Mouse (Mus musculus) limb, embryonic 11.5 days (tissue): ENCODE data around the gene Fam114a2. TPM values are rescaled to one million over a fixed set of nuclear protein-coding genes. Genes with fewer than 3 reads are reported as not detected.

ENCODE experiments used
- ATAC-seq: fragments of 200-750 bp; cut with Nextera tagmentation; 2 replicates; pipeline ENCODE4 v1.8.0; 2017; ENCODE audit warnings: low read depth; ENCODE audit not compliant: insufficient number of reproducible peaks, low FRiP score, low TSS enrichment
- DNase-seq: peaks from one replicate; pipeline ENCODE4 v3.0.0-alpha.2; 2015; ENCODE audit warnings: low spot score
- H3K27ac ChIP-seq: fragments of 300-500 bp; sonication (generic); replicated peaks from 2 replicates; pipeline ENCODE4 v1.5.1; 2014; ENCODE audit warnings: low read depth, mild to moderate bottlenecking, low read length
- H3K27me3 ChIP-seq: fragments of 300-500 bp; sonication (generic); 2 replicates; pipeline ENCODE4 v1.6.1; 2014; ENCODE audit warnings: mild to moderate bottlenecking, low read length, mixed read lengths; ENCODE audit not compliant: control insufficient read depth, insufficient read depth
- H3K36me3 ChIP-seq: fragments of 300-500 bp; sonication (generic); 2 replicates; pipeline ENCODE4 v1.6.1; 2014; ENCODE audit warnings: mild to moderate bottlenecking, low read length, moderate library complexity, mixed read lengths; ENCODE audit not compliant: control insufficient read depth, insufficient read depth
- H3K4me1 ChIP-seq: fragments of 300-500 bp; sonication (generic); 2 replicates; pipeline ENCODE4 v1.6.1; 2014; ENCODE audit warnings: low read length, mixed read lengths; ENCODE audit not compliant: control insufficient read depth, insufficient read depth
- H3K4me2 ChIP-seq: fragments of 300-500 bp; sonication (generic); 2 replicates; pipeline ENCODE4 v1.6.1; 2014; ENCODE audit warnings: low read depth, mild to moderate bottlenecking, moderate library complexity; ENCODE audit not compliant: severe bottlenecking
- H3K4me3 ChIP-seq: fragments of 300-500 bp; sonication (generic); 2 replicates; pipeline ENCODE4 v1.5.1; 2014; ENCODE audit warnings: low read depth, low read length
- H3K9ac ChIP-seq: fragments of 300-500 bp; sonication (generic); 2 replicates; pipeline ENCODE4 v1.6.1; 2014; ENCODE audit warnings: mild to moderate bottlenecking, low read length
- H3K9me3 ChIP-seq: fragments of 300-500 bp; sonication (generic); 2 replicates; pipeline ENCODE4 v1.6.1; 2016; ENCODE audit warnings: low read length; ENCODE audit not compliant: control insufficient read depth
- WGBS: fragments of 180-500 bp; shearing (Covaris S2); extraction: QIAGEN DNeasy Blood & Tissue Kit; methylation state at CpG from one replicate; pipeline ENCODE4 v1.1.7; 2014; 5-methylcytosine and 5-hydroxymethylcytosine counted together
- polyA plus RNA-seq: library from polyadenylated mRNA; unstranded; fragments of >200 nt; fragmentation: Nextera tagmentation; extraction: Ambion mirVana; gene quantifications from 2 replicates; pipeline ENCODE4 v1.2.1, GENCODE M21; 2014

The Fam114a2 gene
- polyA plus RNA-seq, 1 experiment from 2014 or later, result 48.9 TPM

DNA sequence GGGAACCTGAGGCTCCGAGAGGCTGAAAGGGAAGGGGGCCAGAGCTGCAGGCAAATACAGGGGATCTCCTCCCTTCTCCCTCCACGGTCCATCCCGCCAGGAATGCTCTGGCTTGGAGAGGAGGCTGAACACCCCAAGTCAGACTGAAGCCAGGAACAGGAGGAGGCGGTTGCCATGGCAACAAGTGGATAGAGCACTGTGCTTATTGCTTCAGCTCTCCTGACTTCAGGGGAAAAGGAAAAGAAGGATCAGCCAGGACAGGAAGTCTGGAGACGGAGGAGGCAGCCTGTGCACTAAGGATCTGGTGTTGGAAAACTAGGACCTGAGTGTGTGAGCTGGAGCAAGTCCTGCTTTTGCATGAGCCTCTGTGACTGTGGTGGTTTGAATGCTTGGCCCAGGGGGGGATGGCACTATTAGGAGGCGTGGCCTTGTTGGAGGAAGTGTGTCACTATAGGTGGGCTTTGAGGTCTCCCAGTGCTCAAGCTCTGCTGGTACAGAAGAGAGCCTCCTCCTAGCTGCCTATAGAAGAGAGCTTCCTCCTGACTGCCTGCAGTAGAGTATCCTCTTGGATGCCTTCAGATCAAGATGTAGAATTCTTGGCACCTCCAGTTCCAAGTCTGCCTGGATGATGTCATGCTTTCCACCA lies 44.0 kb downstream of the Fam114a2 start:
- Histone ChIP-seq H3K9me3 (no peaks in the 10 kb centered on the region), H3K27ac (no peak overlapping the region), H3K36me3 (no peaks in the 10 kb centered on the region), H3K4me1 (0 out of 2 replicates have a peak, but pooled peaks cover 3% of the 10 kb centered on the region), H3K4me3 (no peak overlapping the region), H3K27me3 (no peaks in the 10 kb centered on the region), H3K4me2 (no peak overlapping the region), H3K9ac (no peak overlapping the region)
- DNase-seq, result no peak
- ATAC-seq, result peak; percentile 39; the same call in 1 of the 2 replicates
- 74% methylated on average over 6 of the region's 6 CpGs for WGBS

DNA sequence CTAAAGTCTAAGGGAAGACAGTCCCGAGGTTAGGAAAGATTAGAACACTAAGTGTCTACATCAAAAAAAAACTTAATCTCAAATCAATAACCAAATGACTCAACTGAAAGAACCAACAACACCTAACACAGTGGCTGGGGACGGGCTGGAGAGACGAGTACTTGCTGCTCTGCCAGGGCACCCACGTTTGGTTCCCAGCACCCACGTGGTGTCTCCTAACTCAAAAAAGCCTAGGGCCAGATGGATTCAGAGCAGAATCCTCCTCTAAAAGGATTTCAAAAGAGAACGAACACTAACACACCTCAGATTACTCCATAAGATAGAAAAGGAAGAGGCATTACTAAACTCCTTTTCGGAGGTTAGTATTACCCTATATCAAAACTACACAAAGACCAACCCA lies 47.4 kb downstream of the Fam114a2 start:
- Histone ChIP-seq H3K9ac (no peak overlapping the region), H3K4me1 (0 out of 2 replicates have a peak, but pooled peaks cover 3% of the 10 kb centered on the region), H3K36me3 (no peaks in the 10 kb centered on the region), H3K27ac (no peak overlapping the region), H3K9me3 (no peaks in the 10 kb centered on the region), H3K4me3 (no peak overlapping the region), H3K4me2 (no peak overlapping the region), H3K27me3 (no peaks in the 10 kb centered on the region)
- 82% methylated on average over 7 of the region's 7 CpGs for whole genome bisulfite sequencing
- no peak for ATAC-seq
- no peak for DNase-seq

DNA sequence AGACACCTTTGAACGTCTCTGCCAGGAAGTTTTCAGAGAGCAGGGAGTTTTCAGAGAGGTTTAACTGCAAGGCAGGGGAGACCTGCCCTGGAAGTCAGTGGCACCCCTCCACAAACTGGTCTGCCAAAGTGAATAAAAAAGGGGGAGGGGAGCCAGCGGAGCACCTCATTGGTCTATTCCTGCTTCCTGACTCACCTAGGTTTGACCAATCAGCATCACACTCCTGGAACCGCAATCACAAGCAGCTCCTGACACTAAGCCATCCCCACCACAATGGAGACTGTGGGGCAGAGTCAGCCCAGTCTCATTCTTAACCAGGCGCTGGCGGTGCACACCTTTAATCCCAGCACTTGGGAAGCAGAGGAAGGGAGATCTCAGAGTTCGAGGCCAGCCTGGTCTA lies 48.4 kb downstream of the Fam114a2 start:
- Histone ChIP-seq H3K9me3 (no peaks in the 10 kb centered on the region), H3K4me2 (no peak overlapping the region), H3K4me3 (no peak overlapping the region), H3K27ac (no peak overlapping the region), H3K9ac (no peak overlapping the region), H3K27me3 (no peaks in the 10 kb centered on the region), H3K36me3 (no peaks in the 10 kb centered on the region), H3K4me1 (0 out of 2 replicates have a peak, but pooled peaks cover 3% of the 10 kb centered on the region)
- whole genome bisulfite sequencing, result 49% methylated on average over 6 of the region's 6 CpGs
- no peak for DNase-seq
- ATAC-seq, result no peak

DNA sequence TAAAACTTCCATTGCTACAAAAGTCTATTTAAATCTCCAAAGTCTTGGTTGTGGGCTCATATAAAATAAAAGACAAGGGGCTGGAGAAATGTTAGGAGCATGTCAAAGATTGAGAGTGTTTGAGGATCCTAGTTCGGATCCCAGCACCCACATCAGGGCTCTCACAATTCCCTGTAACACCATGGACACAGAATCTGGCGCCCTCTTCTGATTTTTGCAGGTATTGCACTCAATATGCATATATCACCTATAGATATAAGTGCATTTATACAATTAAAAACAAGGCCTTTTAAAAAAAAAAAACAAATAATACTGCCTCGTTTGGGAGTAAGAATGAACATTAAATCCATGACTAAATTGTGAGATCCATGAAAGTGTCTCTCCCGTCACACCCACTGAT lies 49.7 kb downstream of the Fam114a2 start:
- no peaks in the 10 kb centered on the region for H3K9me3 ChIP-seq
- DNase-seq (no peak), ATAC-seq (no peak)
- H3K4me1 ChIP-seq, result no peaks in the 10 kb centered on the region
- H3K4me2 ChIP-seq, result no peak overlapping the region
- H3K9ac ChIP-seq, result no peak overlapping the region
- H3K27me3 ChIP-seq, result no peaks in the 10 kb centered on the region
- WGBS, result 72% methylated on average over 4 of the region's 4 CpGs
- no peak overlapping the region for H3K27ac ChIP-seq
- no peak overlapping the region for H3K4me3 ChIP-seq
- no peaks in the 10 kb centered on the region for H3K36me3 ChIP-seq

DNA sequence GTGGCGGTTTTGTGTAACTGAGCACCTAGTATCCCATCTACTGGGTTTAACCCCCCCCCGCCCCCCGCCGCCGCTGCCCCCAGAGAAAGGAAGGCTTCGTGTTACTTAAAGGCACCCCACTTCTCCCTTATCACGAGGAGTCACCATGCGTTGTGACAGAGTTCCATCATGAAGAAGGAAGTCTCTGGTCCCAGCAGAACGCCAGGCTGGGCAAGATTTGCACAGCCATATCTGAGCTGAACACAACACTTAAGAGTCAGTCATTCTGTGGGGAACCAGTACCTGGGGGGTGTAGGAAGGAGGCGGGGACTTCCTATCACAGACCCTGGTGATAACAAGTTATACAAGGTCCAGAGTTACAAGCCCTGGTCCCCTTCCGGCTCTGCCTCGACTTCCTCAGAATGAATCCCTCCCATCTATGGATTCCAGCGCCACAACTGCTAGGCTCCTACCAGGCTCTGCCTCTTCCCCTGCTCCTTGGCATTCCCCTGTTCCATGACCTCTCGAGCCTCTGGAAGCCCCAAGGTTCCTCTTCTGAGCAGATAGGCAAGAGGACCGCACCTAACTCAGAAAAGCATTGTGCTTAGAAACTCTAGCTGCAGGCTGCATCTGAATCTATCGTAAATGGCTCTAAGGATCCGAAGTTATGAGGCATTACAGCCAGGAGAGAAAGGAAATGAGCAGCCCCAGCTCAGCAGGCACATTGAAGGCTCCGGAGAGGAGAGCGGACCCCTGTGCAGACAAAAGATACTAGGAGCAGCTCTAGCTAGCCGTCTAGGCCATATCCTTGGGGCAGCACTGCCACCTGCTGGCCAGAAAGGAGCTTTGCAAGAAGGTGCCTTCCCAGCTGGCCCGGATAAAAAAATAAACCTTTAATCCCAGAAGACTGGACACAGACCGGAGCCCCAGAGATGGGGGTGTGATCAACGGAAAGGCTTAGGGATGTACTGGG lies 51.0 kb downstream of the Fam114a2 start:
- no peak overlapping the region for H3K4me3 ChIP-seq
- 61% methylated on average over 23 of the region's 23 CpGs for WGBS
- ATAC-seq (no peak), DNase-seq (peak; percentile 83)
- no peaks in the 10 kb centered on the region for H3K36me3 ChIP-seq
- no peak overlapping the region for H3K4me2 ChIP-seq
- no peaks in the 10 kb centered on the region for H3K27me3 ChIP-seq
- no peak overlapping the region for H3K27ac ChIP-seq
- H3K9ac ChIP-seq, result no peak overlapping the region
- no peaks in the 10 kb centered on the region for H3K4me1 ChIP-seq
- H3K9me3 ChIP-seq, result no peaks in the 10 kb centered on the region

DNA sequence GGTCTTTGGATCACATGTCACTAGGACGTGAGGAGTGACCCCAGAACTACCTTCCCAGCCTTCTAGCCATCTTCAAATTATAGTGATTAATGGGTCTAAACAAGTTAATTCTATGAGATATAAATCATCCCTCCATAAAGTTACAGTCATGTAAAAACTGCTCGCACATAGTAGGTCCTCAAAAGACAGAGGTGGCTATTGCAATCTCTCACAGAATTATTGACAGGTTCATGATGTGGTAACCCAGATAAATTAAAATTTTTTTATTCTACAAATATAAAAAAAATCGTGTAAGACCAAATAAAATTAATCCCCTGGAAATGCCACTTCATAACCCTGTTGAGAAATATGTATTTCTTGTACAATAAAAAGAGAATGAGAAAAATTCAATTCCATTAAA lies 52.6 kb downstream of the Fam114a2 start:
- Histone ChIP-seq H3K36me3 (no peaks in the 10 kb centered on the region), H3K27me3 (no peaks in the 10 kb centered on the region), H3K4me3 (no peak overlapping the region), H3K27ac (no peak overlapping the region), H3K4me1 (no peaks in the 10 kb centered on the region), H3K9me3 (no peaks in the 10 kb centered on the region), H3K9ac (no peak overlapping the region), H3K4me2 (no peak overlapping the region)
- ATAC-seq (no peak), DNase-seq (no peak)
- WGBS, result 73% methylated on average over 3 of the region's 3 CpGs

DNA sequence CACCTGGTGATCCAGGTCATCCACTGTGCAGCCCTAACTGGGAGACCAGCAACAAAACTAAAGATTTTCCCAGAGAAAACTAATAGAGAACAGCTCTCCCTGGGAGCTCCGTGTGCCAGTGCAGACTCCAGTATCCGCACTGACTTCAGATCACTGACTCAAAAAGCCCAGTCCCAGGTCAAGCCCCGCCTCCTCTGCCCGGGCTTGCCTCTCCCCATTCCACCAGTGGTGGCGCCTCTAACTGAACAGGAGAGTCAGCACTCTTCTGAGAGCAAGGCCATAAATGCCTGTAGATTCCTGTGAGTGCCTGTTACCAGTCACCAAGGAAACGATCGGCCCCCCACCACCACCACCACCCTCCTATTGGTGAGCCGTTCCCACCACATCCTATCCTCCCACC lies 53.4 kb downstream of the Fam114a2 start:
- WGBS, result 43% methylated on average over 8 of the region's 8 CpGs
- no peak overlapping the region for H3K27ac ChIP-seq
- no peaks in the 10 kb centered on the region for H3K9me3 ChIP-seq
- H3K36me3 ChIP-seq, result no peaks in the 10 kb centered on the region
- H3K9ac ChIP-seq, result no peak overlapping the region
- H3K4me2 ChIP-seq, result no peak overlapping the region
- no peak overlapping the region for H3K4me3 ChIP-seq
- DNase-seq (peak; percentile 54), ATAC-seq (no peak)
- no peaks in the 10 kb centered on the region for H3K4me1 ChIP-seq
- no peaks in the 10 kb centered on the region for H3K27me3 ChIP-seq

DNA sequence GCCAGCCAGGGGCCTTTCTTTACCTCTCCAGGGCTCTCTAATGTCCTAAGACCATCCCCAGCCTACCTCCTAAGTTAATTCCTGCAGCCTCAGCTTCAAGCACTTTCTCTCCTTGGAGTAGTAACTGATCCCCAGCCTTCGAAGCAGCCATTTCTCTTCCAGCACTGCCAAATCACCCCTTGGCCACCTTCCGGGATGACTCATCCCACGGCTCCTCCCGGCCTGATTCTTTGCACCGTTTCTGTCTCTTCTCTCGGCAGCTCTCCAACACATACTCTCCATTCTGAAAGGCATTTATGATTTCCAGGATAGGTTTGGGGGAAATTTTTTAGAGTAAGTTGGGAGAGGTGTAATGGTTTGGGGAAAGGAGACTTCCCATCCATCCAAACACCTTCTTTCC lies 58.7 kb downstream of the Fam114a2 start:
- Histone ChIP-seq H3K4me3 (no peak overlapping the region), H3K27ac (no peak overlapping the region), H3K36me3 (no peaks in the 10 kb centered on the region), H3K27me3 (no peaks in the 10 kb centered on the region), H3K4me1 (no peaks in the 10 kb centered on the region), H3K4me2 (no peak overlapping the region), H3K9ac (no peak overlapping the region), H3K9me3 (no peaks in the 10 kb centered on the region)
- ATAC-seq (no peak), DNase-seq (no peak)
- WGBS, result 82% methylated on average over 6 of the region's 6 CpGs
